Mouse (Mus musculus): ENCODE measurements at regions not wholly inside any gene's neighbourhood (a gene's known extent, or its start where the extent isn't known, plus 50 kb on each side); places are given as distances from the start of the nearest gene placed in this dataset.

- TF ChIP-seq MYOG (IDR thresholded peaks at IDR 0.05; ENCODE audit: control insufficient read depth, extremely low read depth, insufficient read length) (no peak), CTCF (IDR thresholded peaks at IDR 0.05; ENCODE audit: control insufficient read depth, insufficient read depth, insufficient read length) (no peak), USF1 (IDR thresholded peaks at IDR 0.05; ENCODE audit: low read depth) (no peak), CEBPB (IDR thresholded peaks at IDR 0.05; ENCODE audit: low read depth) (no peak), MAX (IDR thresholded peaks at IDR 0.05) (no peak), MYOD1 (IDR thresholded peaks at IDR 0.05; ENCODE audit: control insufficient read depth, insufficient read length, low read depth) (no peak), FOSL1 (IDR thresholded peaks at IDR 0.05; ENCODE audit: insufficient read depth, low read length, poor library complexity, severe bottlenecking) (no peak)
Observed at GRCm38 (mm10) chr13:70003591-70003990, 201.4 kb downstream of the Med10 start.
